In genomic region chr12:80232840-80233218, GRCm38 (mm10) we compare ENCODE assay signal across 24 mouse cellular contexts. TPM values are rescaled to one million over a fixed set of nuclear protein-coding genes. Genes with fewer than 3 reads are reported as not detected.
A peak's percentile ranks its signal among the peaks of the same experiment; 100 is the strongest.
DNase-seq lines count a peak whose midpoint lies in the region; ATAC-seq lines count a peak whose summit lies in the region.
"Had no signal": no experiment of that assay in that cellular context is flagged by ENCODE, and none has a peak within 500 bp of the region (broad histone marks: within the 10 kb centered on the region; RNA-seq: fewer than 3 reads in every experiment).

No protein-coding gene starts in this region.

- H3K9me3 ChIP-seq in heart, embryonic 13.5 days: no peaks in the 10 kb centered on the region
- 0 out of 2 replicates have a peak, but pooled peaks cover 5% of the 10 kb centered on the region for H3K9me3 ChIP-seq in embryonic facial prominence, embryonic 13.5 days
- H3K9me3 ChIP-seq in stomach, embryonic 15.5 days: no peaks in the 10 kb centered on the region
- H3K9me3 ChIP-seq: G1E; limb, embryonic 15.5 days; liver, embryonic 15.5 days had no signal

- intact Hi-C loops in heart, postnatal 25 days (cut with DNase I): no loop called here

- 72% methylated on average over 4 of the region's 4 CpGs for WGBS in heart, embryonic 13.5 days
- 94% methylated on average over 4 of the region's 4 CpGs for WGBS in embryonic facial prominence, embryonic 13.5 days
- WGBS in stomach, embryonic 15.5 days: 75% methylated on average over 4 of the region's 4 CpGs

- H3K27ac ChIP-seq in heart, embryonic 13.5 days (replicated peaks): peak overlapping the region; percentile 94; the same call in 1 of the 2 replicates
- peak overlapping the region; percentile 98; the same call in 1 of the 2 replicates for H3K27ac ChIP-seq in embryonic facial prominence, embryonic 13.5 days
- 0 out of 2 replicates have a peak overlapping the region, but pooled peaks have one; percentile 54 for H3K27ac ChIP-seq in stomach, embryonic 15.5 days
- H3K27ac ChIP-seq: kidney, embryonic 15.5 days; limb, embryonic 15.5 days; liver, embryonic 15.5 days; midbrain, embryonic 10.5 days; neural tube, embryonic 15.5 days had no signal

- H3K4me1 ChIP-seq in heart, embryonic 13.5 days: peaks cover 68% of the 10 kb centered on the region
- H3K4me1 ChIP-seq in embryonic facial prominence, embryonic 13.5 days: peaks cover 55% of the 10 kb centered on the region
- peaks cover 52% of the 10 kb centered on the region for H3K4me1 ChIP-seq in stomach, embryonic 15.5 days

- H3K27me3 ChIP-seq in heart, embryonic 13.5 days (replicated peaks): no peaks in the 10 kb centered on the region
- H3K27me3 ChIP-seq in embryonic facial prominence, embryonic 13.5 days: no peaks in the 10 kb centered on the region
- H3K27me3 ChIP-seq in stomach, embryonic 15.5 days (replicated peaks): no peaks in the 10 kb centered on the region
- H3K27me3 ChIP-seq: kidney, embryonic 15.5 days; limb, embryonic 15.5 days; liver, embryonic 15.5 days; neural tube, embryonic 15.5 days had no signal

- H3K4me2 ChIP-seq in heart, embryonic 13.5 days: no peak overlapping the region
- no peak overlapping the region for H3K4me2 ChIP-seq in embryonic facial prominence, embryonic 13.5 days
- no peak overlapping the region for H3K4me2 ChIP-seq in stomach, embryonic 15.5 days
- H3K4me2 ChIP-seq: kidney, embryonic 15.5 days; limb, embryonic 15.5 days; liver, embryonic 15.5 days; neural tube, embryonic 15.5 days had no signal

- no peak for ATAC-seq in heart, embryonic 13.5 days (ENCODE audit: extremely low read depth, insufficient number of reproducible peaks, low FRiP score, low TSS enrichment)
- ATAC-seq in embryonic facial prominence, embryonic 13.5 days (ENCODE audit: insufficient number of reproducible peaks, insufficient read depth, low FRiP score, low TSS enrichment, low read depth): no peak
- ATAC-seq in stomach, embryonic 15.5 days (ENCODE audit: insufficient read depth, low FRiP score, low read depth): no peak
- ATAC-seq: forebrain, postnatal 0 days; hindbrain, embryonic 16.5 days; intestine, embryonic 16.5 days had no signal

- no peak for DNase-seq in heart, postnatal 25 days (ENCODE audit: low spot score)
- DNase-seq in A20 (ENCODE audit: low read depth, low spot score): peak; percentile 7
- DNase-seq in layer of hippocampus, adult 8-10 months (ENCODE audit: low spot score in 2 of 2): no peak
- DNase-seq in thymus, adult 18-20 months: no peak
- DNase-seq: adrenal gland, adult 8-10 months; cerebellum, adult 2 months; cerebellum, postnatal 25 days; forebrain, postnatal 0 days; gastrocnemius, postnatal 14 days; heart, adult 11 months; kidney, postnatal 36 days; lung, postnatal 10 days; thymus, postnatal 36 days had no signal

- no peak overlapping the region for H3K4me3 ChIP-seq in heart, embryonic 13.5 days
- no peak overlapping the region for H3K4me3 ChIP-seq in embryonic facial prominence, embryonic 13.5 days
- no peak overlapping the region for H3K4me3 ChIP-seq in stomach, embryonic 15.5 days (replicated peaks)
- H3K4me3 ChIP-seq: kidney, embryonic 15.5 days; limb, embryonic 15.5 days; liver, embryonic 15.5 days; midbrain, embryonic 10.5 days; neural tube, embryonic 15.5 days had no signal

- H3K9ac ChIP-seq in heart, embryonic 13.5 days: no peak overlapping the region
- H3K9ac ChIP-seq in embryonic facial prominence, embryonic 13.5 days: no peak overlapping the region
- H3K9ac ChIP-seq in stomach, embryonic 15.5 days: no peak overlapping the region
- H3K9ac ChIP-seq: forebrain, postnatal 0 days; kidney, embryonic 15.5 days; limb, embryonic 15.5 days; liver, embryonic 15.5 days; neural tube, embryonic 15.5 days had no signal

- peaks cover 26% of the 10 kb centered on the region for H3K36me3 ChIP-seq in heart, embryonic 13.5 days
- peaks cover 35% of the 10 kb centered on the region for H3K36me3 ChIP-seq in embryonic facial prominence, embryonic 13.5 days
- H3K36me3 ChIP-seq in stomach, embryonic 15.5 days: peaks cover 7% of the 10 kb centered on the region; the same call in 1 of the 2 replicates
- H3K36me3 ChIP-seq: G1E; liver, embryonic 15.5 days had no signal

RNA-seq across cellular contexts. Expression of gene Actn1, which starts 27.3 kb away (rescaled TPM):
- polyA plus RNA-seq in heart, embryonic 13.5 days (2015; fragmentation: Nextera tagmentation; extraction: Ambion mirVana): 39.5 and 40.4 TPM in 2 replicates
- total RNA-seq in heart, postnatal 25 days (2021): 10 to 100 TPM; 33.9 to 38.3 TPM
- 37.5 and 39.4 TPM in 2 replicates for polyA plus RNA-seq in embryonic facial prominence, embryonic 13.5 days (2015; fragmentation: Nextera tagmentation; extraction: Ambion mirVana)
- polyA plus RNA-seq in stomach, embryonic 15.5 days (2015; fragmentation: Nextera tagmentation; extraction: Ambion mirVana): 61.2 and 65.0 TPM in 2 replicates
- 100 to 1,000 TPM in 1 of 4 experiments, 10 to 100 TPM in 3; 79.9 to 104 (median 90.3) TPM for total RNA-seq in layer of hippocampus, adult 8-10 months (2022)
